Mouse (Mus musculus) brown adipose tissue, adult 24 weeks (tissue): Measurements from ENCODE around the gene Prom1. TPM values are rescaled to one million over a fixed set of nuclear protein-coding genes. Genes with fewer than 3 reads are reported as not detected.

Experiments used
- H3K27ac ChIP-seq: fragments of 200-500 bp; replicated peaks from 2 replicates; pipeline ENCODE4 v1.5.1; 2012; ENCODE audit warnings: low read depth, mild to moderate bottlenecking, low read length
- H3K4me1 ChIP-seq: fragments of 200-500 bp; 2 replicates; pipeline ENCODE4 v1.6.1; 2012; ENCODE audit warnings: low read length, mixed read lengths; ENCODE audit not compliant: control insufficient read depth, insufficient read depth, insufficient read length
- H3K4me3 ChIP-seq: fragments of 200-500 bp; 2 replicates; pipeline ENCODE4 v1.5.1; 2012; ENCODE audit warnings: low read depth, mild to moderate bottlenecking, low read length, moderate library complexity; ENCODE audit not compliant: insufficient read depth
- polyA plus RNA-seq: library from polyadenylated mRNA; stranded (reverse); fragments of >200 nt; gene quantifications from 2 replicates; pipeline ENCODE4 v1.2.4, GENCODE M21; 2012; ENCODE audit not compliant: missing spikeins, insufficient read depth, insufficient read length

The Prom1 gene
- polyA plus RNA-seq, 1 experiment, result not detected

DNA sequence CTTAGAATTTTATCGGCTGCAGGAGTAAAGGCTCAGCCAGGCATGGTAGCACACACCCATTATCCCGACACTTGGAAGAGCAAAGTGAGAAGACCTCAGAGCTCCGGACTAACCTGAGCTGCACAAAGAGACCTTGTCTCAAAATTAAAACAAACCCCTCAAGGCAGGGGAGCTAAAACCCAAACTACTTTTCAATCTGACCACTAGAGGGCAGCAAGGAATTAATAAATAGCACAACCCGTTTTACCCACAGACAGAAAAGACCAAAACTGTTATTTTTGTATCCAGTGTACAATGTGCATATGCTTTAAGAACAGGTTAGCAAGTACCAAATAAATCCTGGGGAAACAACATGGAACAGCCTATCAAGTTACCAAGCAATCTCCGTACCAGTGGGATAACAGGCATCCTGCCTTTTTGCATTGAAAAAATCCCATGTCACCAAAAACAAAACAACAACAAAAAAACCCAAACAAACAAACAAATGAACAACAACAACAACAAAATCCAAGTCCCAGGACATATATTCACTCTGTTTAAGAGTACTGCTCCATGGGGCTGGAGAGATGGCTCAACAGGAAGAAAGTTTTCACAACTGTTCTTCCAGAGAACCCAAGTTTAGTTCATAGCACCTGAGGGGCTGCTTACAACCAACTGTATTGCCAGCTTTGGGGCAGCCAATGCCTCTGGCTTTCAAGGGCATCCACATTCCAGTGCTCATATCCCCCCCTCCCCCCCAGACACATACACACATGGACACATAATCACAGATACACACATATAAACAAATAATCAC lies 53.1 kb downstream of the Prom1 start:
- Histone ChIP-seq H3K4me1 (no peaks in the 10 kb centered on the region), H3K4me3 (no peak overlapping the region), H3K27ac (no peak overlapping the region)

DNA sequence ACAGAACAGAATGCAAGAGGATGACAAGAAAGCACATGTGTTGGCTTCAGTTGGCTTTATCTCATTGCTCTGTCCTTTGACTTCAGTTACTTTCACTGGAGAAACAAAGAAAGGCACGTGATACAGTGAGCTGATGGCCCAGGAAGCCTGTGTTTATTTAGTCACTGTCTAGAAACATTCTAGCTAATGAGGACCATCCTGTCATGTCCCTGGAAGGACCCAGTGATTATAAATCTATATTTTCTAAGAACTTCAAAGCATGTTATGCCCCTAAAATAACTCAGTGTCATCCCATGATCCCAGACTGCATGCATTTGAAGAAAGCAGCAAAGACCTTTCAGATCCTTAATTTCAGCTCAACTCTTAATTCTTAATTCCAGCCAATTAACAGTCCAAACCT lies 60.1 kb downstream of the Prom1 start:
- Histone ChIP-seq H3K4me1 (no peaks in the 10 kb centered on the region), H3K4me3 (no peak overlapping the region), H3K27ac (no peak overlapping the region)

DNA sequence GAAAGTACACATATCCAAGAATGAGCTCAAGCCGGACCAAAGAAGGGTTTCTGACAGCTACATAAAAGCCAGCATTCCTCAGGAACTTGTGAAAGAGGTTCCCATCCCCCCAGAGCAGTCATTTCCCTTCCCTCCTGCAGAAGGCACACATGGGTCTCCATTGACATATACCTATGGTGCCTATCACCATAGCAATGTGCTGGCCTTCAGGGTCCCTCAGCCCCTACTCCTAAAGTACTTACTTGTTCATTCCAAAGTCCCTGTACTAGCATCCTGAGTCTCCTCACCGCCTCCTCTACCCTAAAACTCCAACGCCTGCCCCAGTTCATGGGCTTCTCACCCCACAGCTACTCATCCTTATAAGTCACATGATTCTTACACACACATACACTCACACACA lies 60.8 kb downstream of the Prom1 start:
- Histone ChIP-seq H3K4me1 (no peaks in the 10 kb centered on the region), H3K27ac (no peak overlapping the region), H3K4me3 (no peak overlapping the region)

DNA sequence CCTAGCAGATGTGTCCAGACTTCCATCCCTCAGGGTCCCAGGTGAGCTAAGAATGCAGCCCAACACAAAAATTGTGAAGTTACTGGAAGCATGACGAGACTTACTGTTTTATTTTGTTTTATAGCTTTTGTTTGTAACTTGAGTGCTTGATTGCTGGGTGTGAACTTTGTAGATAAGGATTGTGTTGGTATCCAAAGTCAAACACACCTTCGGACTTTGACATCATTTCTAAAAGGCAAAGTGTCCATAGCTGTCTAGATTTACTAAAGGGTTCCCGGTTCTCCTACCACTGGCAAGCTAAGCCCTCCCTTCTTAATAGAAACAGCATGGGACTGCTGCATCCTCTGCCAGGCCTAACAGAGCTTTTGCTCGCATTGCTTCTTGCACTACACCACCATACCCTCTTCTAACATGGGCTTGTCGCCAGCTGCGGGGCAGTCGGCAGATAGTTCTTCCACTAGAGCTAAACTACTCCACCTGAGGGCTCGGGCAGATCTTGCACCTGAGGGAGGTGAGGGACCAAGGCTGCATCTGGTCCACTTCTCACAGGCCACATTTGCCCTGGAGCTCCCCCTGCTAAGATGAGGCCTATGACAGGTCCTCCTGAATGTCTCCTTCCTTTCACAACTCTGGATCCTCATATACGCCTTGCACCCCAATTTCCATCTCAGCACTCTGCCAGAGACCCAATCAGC lies 103.4 kb downstream of the Prom1 start:
- no peak overlapping the region for H3K27ac ChIP-seq
- H3K4me1 ChIP-seq, result no peaks in the 10 kb centered on the region

DNA sequence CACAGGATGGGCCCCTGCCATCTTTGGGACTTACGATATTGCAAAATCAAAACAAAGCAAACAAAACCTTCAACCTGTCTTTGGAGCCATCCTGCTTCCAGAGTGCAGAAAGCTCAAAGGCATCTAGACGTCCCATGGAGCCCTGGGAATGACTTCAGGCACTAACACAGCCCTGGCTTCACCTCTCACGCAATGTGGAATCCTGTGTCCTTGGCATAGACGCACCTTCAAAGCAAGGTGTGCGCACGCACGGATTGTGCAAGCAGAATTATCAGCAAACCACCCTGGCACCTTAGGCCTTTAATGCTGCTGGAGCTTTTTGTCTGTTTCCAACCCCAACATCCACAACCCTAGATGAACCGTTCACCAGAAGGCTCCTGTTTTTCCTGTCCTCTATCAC lies 104.2 kb downstream of the Prom1 start:
- no peaks in the 10 kb centered on the region for H3K4me1 ChIP-seq
- H3K27ac ChIP-seq, result no peak overlapping the region
- no peak overlapping the region for H3K4me3 ChIP-seq

More for the DNA sequence above, 103.4 kb downstream of the Prom1 start:
- no peak overlapping the region for H3K4me3 ChIP-seq

DNA sequence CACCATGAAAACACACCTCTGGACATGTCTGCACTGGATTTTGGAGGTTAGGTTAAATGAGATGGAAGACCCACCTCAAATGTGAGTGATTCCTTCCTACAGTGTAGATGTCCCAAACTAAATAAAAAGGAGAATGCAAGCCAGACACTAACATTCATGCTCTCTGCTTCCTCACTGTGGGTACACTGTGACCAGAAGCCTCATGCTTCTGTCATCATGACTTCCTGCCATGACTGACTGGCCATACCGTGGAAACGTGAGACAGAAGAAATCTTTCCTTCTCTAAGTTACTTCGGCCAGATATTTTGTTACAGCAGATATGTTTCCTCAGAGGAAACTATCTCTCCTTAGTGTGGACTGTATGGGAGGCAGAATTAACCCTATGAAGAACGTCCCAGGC lies 105.7 kb downstream of the Prom1 start:
- Histone ChIP-seq H3K4me1 (no peaks in the 10 kb centered on the region), H3K4me3 (no peak overlapping the region), H3K27ac (no peak overlapping the region)

DNA sequence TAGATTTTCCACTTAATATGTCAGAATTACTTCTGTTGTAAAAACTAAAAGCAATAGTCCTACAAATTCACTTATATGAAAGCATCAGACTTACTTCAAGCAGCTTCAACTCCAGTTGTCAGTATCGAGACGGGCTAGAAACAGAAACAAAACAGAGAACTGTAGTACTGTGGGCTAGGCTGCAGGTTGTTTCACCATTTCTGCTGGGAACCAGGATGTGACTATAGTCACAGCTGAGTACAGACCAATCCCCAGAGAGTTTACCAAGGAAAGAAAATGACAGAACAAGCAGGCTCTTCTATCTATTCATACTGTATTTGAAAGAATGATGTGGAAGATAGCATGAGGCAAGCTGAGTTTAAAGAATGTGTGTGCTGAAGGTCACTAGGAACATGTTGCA lies 106.9 kb downstream of the Prom1 start:
- H3K4me3 ChIP-seq, result no peak overlapping the region
- H3K27ac ChIP-seq, result no peak overlapping the region
- no peaks in the 10 kb centered on the region for H3K4me1 ChIP-seq

DNA sequence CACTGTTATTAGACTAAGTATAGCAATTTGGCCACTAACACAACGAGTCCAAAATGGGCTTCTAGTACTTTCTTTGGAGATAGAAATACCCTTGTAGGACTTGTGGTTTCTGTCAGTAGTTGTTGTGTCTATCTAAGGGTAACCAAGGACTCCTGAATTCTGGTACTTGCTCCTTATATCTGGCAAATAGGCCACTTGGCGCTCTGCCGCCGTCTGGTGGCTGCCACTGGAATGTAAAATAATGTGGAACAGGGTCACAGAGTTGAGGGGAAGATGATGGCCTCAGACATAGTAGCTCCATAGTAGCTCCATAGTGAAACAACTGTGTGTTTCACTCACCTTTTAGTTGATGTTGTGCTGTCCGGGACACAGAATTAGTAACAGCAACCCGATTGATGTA lies 111.5 kb downstream of the Prom1 start:
- Histone ChIP-seq H3K27ac (no peak overlapping the region), H3K4me1 (no peaks in the 10 kb centered on the region), H3K4me3 (no peak overlapping the region)

DNA sequence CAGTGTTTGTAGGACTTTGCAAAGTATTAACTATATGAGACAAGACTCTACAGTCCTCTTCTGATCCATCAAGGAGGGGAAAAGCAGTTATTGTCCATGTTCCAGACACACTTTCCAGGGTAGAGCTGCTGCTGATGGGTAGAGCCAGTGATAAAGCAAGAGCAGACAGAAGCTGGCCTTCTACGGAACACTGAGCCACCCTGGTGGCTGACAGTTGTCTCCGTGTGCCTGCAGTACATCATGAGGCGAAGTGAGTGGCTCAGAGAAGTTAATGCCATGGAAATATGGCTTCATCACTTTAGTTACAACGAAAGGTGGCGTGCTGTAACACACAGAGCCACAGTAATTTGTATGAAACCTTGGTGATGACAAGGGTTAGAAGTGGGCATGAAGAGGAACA lies 112.8 kb downstream of the Prom1 start:
- Histone ChIP-seq H3K4me1 (no peaks in the 10 kb centered on the region), H3K4me3 (no peak overlapping the region), H3K27ac (no peak overlapping the region)

DNA sequence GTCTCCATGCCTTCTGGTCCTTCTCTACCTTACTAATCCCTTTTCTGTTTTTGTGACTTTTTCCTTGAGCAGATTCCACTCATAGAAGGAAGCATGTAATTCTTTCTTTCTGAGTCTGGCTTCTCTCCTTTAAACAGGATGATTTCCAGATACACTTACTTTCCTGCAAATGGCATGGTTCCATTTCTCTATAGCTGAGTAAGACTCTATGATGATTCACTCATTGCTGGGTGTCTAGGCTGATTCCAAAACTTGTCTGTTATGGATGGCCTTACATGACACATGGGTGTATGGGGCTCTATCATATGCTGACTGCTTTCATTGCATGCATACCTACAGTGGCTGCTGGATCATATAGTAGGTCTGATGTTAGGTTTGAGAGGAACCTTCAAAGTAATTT lies 115.6 kb downstream of the Prom1 start:
- Histone ChIP-seq H3K27ac (no peak overlapping the region), H3K4me1 (no peaks in the 10 kb centered on the region), H3K4me3 (no peak overlapping the region)

DNA sequence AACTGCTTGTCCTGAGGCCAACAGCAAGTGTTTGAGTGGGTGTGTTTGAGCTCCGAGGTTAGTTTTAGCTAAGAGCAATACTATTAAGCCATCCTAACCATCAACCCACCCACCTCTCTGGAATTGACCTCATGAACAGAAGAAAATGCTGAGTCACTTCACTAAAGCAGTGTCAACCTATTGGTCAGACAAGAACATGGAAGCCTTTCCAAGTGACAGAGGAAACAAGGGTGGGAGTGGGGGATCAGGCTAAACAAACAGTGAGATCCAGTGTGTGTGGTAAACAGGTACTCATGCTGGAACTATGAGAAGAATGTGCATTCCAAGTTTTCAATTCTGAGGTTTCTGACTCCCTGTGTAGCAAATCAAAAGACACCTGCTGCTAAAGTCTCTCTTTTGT lies 118.9 kb downstream of the Prom1 start:
- H3K27ac ChIP-seq, result no peak overlapping the region
- H3K4me1 ChIP-seq, result no peaks in the 10 kb centered on the region
- no peak overlapping the region for H3K4me3 ChIP-seq

DNA sequence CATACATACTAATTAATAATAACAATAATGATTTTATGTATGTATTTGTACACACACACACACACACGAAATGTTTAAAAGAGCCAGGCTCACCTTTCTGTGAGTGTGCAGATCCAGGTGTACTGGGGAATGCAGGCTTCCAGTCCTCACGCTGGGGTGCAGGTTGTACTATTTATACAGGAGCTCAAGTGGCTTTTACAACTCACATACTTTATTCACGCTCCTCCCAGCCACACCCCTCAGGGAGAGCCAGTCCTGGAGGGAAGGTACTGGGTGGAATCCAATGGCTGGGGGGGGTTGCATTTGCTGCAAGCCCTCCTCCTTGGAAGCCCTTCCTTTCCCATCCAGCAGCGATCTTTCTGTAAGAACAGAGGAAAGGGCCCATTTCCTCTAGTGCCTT lies 120.2 kb downstream of the Prom1 start, which contains the start of gene Fgfbp1:
Fgfbp1 (minus strand) TSS at position 160 of the 400 bp plus-strand sequence.
- no peak within 1 kb of the TSS for H3K27ac ChIP-seq
- no peak within 1 kb of the TSS for H3K4me3 ChIP-seq
- no peaks in the 10 kb centered on the region for H3K4me1 ChIP-seq

DNA sequence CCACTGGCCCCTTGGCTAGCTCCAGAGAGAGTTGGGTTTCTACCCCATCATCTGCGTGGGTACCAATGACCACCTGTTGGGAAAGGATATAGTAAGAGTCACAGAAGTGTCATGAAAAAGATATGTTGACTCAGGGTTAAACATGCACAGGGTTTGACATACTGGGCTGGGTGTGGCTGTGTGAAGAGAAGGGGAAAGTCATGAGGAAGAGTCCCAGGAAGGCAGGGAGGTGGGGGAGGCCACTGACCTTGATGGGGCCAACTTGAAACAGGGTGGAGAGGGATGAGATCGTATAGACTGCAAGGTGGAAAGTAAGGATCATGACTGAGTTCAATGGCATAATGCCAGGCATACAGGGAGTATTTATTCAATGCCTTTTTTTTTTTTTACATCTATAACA lies 121.4 kb downstream of the Prom1 start:
- H3K27ac ChIP-seq, result no peak overlapping the region

DNA sequence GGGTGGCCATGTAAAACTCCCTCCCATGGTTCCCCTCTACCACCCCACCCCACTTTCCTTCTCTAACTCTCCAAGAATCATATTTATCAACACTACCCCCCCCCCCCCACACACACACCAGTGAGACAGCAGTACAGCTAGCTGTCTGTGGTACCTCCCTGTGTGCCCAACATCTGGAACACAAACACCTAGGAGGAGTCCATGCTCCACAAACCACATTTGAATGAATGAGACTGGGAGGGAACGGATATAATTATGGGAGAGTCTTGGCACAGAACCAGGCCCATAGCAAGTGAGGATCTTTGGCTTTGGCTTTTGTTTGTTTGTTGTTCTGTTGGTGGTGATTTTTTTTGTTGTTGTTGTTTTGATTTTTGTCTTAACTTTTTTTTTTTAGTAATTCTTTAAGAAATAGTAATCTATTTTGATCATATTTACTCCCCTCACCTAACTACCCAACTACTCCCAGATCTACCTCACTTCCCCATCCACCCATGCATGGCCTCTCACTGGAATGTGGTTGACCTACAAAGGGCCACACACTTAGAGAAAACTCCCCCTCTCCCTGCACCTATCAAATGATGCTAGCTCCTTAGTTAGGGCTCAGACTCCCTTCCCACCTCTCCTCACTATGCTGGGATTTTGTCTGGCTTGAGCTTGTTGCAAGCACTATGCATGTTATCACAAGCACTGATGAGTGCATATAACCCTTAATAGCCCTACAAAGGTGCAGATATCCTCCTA lies 124.8 kb downstream of the Prom1 start:
- Histone ChIP-seq H3K4me1 (no peaks in the 10 kb centered on the region), H3K27ac (no peak overlapping the region), H3K4me3 (no peak overlapping the region)

More for the DNA sequence above, 121.4 kb downstream of the Prom1 start:
- Histone ChIP-seq H3K4me3 (no peak overlapping the region), H3K4me1 (no peaks in the 10 kb centered on the region)

DNA sequence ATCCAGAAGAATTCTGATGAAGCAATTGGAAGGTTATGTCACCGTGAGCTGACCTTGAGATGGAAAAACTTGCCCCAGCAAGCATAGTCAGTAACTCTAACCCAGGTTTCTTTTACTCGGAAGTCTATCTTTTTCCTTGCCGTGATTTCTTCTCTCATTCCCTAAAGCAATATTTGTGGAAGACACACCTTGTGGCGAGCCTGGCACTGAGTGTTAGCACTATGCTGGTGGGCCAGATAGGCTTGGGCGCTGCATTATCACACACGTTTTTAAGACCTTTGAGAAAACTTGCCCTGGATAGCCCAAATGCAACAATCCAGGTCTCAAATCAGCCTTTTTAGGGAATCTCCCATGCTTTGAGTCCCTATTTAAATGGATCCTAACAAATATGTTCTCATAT lies 127.7 kb downstream of the Prom1 start:
- Histone ChIP-seq H3K27ac (no peak overlapping the region), H3K4me1 (no peaks in the 10 kb centered on the region), H3K4me3 (no peak overlapping the region)
